Mouse (Mus musculus): ENCODE data around the gene Ankrd13a. TPM values are rescaled to one million over a fixed set of nuclear protein-coding genes. Genes with fewer than 3 reads are reported as not detected.

The Ankrd13a gene
- polyA plus RNA-seq, 1 experiment from 2014 or later, result 59.7 TPM

- no peaks in the 10 kb centered on the region for H3K4me1 ChIP-seq (replicated peaks; ENCODE audit: control insufficient read depth, insufficient read depth, low read length)
- no peak overlapping the region for H3K4me3 ChIP-seq (ENCODE audit: low read depth, low read length)
- no peak for ATAC-seq
- WGBS, result 84% methylated on average over 10 of the region's 10 CpGs
- no peak overlapping the region for H3K9ac ChIP-seq (ENCODE audit: low read depth, low read length)
- H3K27ac ChIP-seq (ENCODE audit: low read depth, low read length), result no peak overlapping the region
- TF ChIP-seq CTCF (IDR thresholded peaks at IDR 0.05; ENCODE audit: low read depth), result no peak
- no peaks in the 10 kb centered on the region for H3K9me3 ChIP-seq (ENCODE audit: control insufficient read depth)
- no peaks in the 10 kb centered on the region for H3K27me3 ChIP-seq (replicated peaks; ENCODE audit: control insufficient read depth, insufficient read depth, low read length)
- H3K4me2 ChIP-seq (replicated peaks; ENCODE audit: low read depth), result no peak overlapping the region
- peaks cover 22% of the 10 kb centered on the region for H3K36me3 ChIP-seq (ENCODE audit: control insufficient read depth, insufficient read depth)
Measured at GRCm38 (mm10) chr5:114809181-114809756, 34.8 kb downstream of the Ankrd13a start.

DNA sequence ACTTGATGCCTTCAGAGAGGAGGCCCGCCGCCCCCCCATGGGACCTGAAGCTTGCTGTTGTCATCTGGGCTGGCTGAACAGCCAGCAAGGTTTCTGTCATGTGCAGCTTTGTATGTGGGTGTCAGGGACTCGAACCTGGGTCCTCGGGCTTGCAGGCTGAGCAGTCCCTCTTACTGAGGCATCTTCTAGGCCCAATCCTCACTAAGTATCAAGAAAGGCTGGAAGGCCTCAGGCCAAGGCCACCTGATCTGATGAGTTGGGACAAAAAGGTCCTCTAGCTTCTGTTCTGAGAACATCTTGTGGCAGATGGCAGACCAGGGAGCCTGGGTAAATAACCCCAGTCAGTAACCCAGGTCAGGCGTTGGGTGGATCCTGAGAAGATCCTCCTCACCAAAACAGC is 35.3 kb downstream of the Ankrd13a start:
- no peaks in the 10 kb centered on the region for H3K4me1 ChIP-seq (replicated peaks; ENCODE audit: control insufficient read depth, insufficient read depth, low read length)
- H3K4me3 ChIP-seq (ENCODE audit: low read depth, low read length), result no peak overlapping the region
- 89% methylated on average over 5 of the region's 5 CpGs for WGBS
- ATAC-seq, result no peak
- H3K36me3 ChIP-seq (ENCODE audit: control insufficient read depth, insufficient read depth), result peaks cover 16% of the 10 kb centered on the region
- H3K4me2 ChIP-seq (replicated peaks; ENCODE audit: low read depth), result no peak overlapping the region
- no peaks in the 10 kb centered on the region for H3K9me3 ChIP-seq (ENCODE audit: control insufficient read depth)
- TF ChIP-seq CTCF (IDR thresholded peaks at IDR 0.05; ENCODE audit: low read depth), result no peak
- no peak overlapping the region for H3K27ac ChIP-seq (ENCODE audit: low read depth, low read length)
- no peaks in the 10 kb centered on the region for H3K27me3 ChIP-seq (replicated peaks; ENCODE audit: control insufficient read depth, insufficient read depth, low read length)
- H3K9ac ChIP-seq (ENCODE audit: low read depth, low read length), result no peak overlapping the region

DNA sequence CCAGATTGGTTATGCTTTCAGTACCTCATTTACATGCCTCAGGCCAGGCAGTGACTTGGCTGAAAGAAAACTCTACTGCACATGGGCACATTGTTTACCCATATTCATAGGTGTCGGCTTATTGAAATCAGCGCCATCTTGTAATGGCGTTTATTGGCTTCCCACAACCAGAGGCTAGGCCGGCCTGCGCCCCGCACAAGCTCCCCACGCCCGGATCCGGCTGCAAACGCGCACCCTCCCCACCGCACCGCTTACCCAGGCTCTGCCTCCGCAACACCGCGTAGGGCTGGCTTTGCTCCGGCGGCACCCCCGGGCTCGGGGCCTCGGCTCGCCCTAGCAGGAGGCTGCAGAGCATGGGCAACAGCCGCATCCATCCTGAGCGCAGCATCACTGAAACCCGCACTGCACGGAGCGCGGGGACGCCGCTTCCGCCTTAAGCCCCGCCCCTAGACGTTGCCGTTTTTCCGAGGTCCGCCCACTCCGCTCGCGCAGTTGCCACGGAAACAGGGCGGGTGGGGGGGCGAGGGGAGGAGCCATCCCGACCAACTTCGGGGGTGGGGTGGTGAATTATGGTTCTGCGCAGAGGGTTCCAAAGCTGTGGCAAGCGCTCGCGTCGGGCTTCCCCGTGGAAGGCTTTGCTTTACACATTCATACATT is 39.2 kb downstream of the Ankrd13a start:
- under 1% methylated on average over 50 of the region's 50 CpGs for WGBS
- Histone ChIP-seq H3K36me3 (ENCODE audit: control insufficient read depth, insufficient read depth) (0 out of 2 replicates have a peak, but pooled peaks cover 3% of the 10 kb centered on the region), H3K9me3 (ENCODE audit: control insufficient read depth) (no peaks in the 10 kb centered on the region), H3K27ac (ENCODE audit: low read depth, low read length) (peak overlapping the region; percentile 64; the same call in 1 of the 2 replicates), H3K4me2 (replicated peaks; ENCODE audit: low read depth) (peak overlapping the region; percentile 94), H3K4me3 (ENCODE audit: low read depth, low read length) (peak overlapping the region; percentile 91), H3K9ac (ENCODE audit: low read depth, low read length) (peak overlapping the region; percentile 84), H3K27me3 (replicated peaks; ENCODE audit: control insufficient read depth, insufficient read depth, low read length) (no peaks in the 10 kb centered on the region), H3K4me1 (replicated peaks; ENCODE audit: control insufficient read depth, insufficient read depth, low read length) (no peaks in the 10 kb centered on the region)
- TF ChIP-seq CTCF (IDR thresholded peaks at IDR 0.05; ENCODE audit: low read depth), result no peak
- peak; percentile 90 for ATAC-seq

- H3K4me2 ChIP-seq (replicated peaks; ENCODE audit: low read depth), result no peak overlapping the region
- TF ChIP-seq CTCF (IDR thresholded peaks at IDR 0.05; ENCODE audit: low read depth), result no peak
- no peak overlapping the region for H3K4me3 ChIP-seq (ENCODE audit: low read depth, low read length)
- ATAC-seq, result no peak
- no peaks in the 10 kb centered on the region for H3K36me3 ChIP-seq (ENCODE audit: control insufficient read depth, insufficient read depth)
- H3K27me3 ChIP-seq (replicated peaks; ENCODE audit: control insufficient read depth, insufficient read depth, low read length), result no peaks in the 10 kb centered on the region
- no peak overlapping the region for H3K27ac ChIP-seq (ENCODE audit: low read depth, low read length)
- WGBS, result 63% methylated on average over 6 of the region's 6 CpGs
- no peaks in the 10 kb centered on the region for H3K9me3 ChIP-seq (ENCODE audit: control insufficient read depth)
- H3K4me1 ChIP-seq (replicated peaks; ENCODE audit: control insufficient read depth, insufficient read depth, low read length), result no peaks in the 10 kb centered on the region
- no peak overlapping the region for H3K9ac ChIP-seq (ENCODE audit: low read depth, low read length)
Measured at GRCm38 (mm10) chr5:114816599-114816998, 42.1 kb downstream of the Ankrd13a start.

DNA sequence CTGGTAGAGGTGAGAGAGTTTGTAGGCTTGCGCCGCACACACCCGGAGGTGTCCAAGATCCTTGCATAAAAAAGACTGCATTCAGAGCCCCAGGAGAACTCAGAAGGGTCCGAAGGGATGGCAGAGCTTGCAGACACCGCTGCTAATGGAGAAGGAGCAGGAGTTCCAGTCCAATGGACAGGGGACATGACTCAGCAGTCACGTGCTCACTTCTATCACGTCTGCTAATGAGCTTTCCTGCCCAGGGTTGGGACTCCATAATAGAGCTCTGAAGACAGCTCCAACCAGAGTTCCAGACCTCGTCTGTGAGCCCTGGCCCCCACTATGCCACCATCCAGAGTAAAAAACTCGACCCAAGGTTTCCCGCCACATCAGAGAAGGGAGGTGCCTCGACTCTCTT is 43.6 kb downstream of the Ankrd13a start:
- TF ChIP-seq CTCF (IDR thresholded peaks at IDR 0.05; ENCODE audit: low read depth), result no peak
- no peaks in the 10 kb centered on the region for H3K27me3 ChIP-seq (replicated peaks; ENCODE audit: control insufficient read depth, insufficient read depth, low read length)
- no peak overlapping the region for H3K4me2 ChIP-seq (replicated peaks; ENCODE audit: low read depth)
- H3K9me3 ChIP-seq (ENCODE audit: control insufficient read depth), result no peaks in the 10 kb centered on the region
- no peaks in the 10 kb centered on the region for H3K36me3 ChIP-seq (ENCODE audit: control insufficient read depth, insufficient read depth)
- 73% methylated on average over 10 of the region's 11 CpGs for WGBS
- ATAC-seq, result no peak
- H3K4me1 ChIP-seq (replicated peaks; ENCODE audit: control insufficient read depth, insufficient read depth, low read length), result no peaks in the 10 kb centered on the region
- H3K9ac ChIP-seq (ENCODE audit: low read depth, low read length), result no peak overlapping the region
- H3K27ac ChIP-seq (ENCODE audit: low read depth, low read length), result no peak overlapping the region
- no peak overlapping the region for H3K4me3 ChIP-seq (ENCODE audit: low read depth, low read length)

- peak; percentile 25 for ATAC-seq
- Histone ChIP-seq H3K9ac (ENCODE audit: low read depth, low read length) (peak within 1 kb of the TSS; percentile 51), H3K4me3 (ENCODE audit: low read depth, low read length) (peak within 1 kb of the TSS; percentile 57), H3K4me2 (replicated peaks; ENCODE audit: low read depth) (peak within 1 kb of the TSS; percentile 83), H3K4me1 (replicated peaks; ENCODE audit: control insufficient read depth, insufficient read depth, low read length) (no peaks in the 10 kb centered on the region), H3K9me3 (ENCODE audit: control insufficient read depth) (no peaks in the 10 kb centered on the region), H3K27me3 (replicated peaks; ENCODE audit: control insufficient read depth, insufficient read depth, low read length) (no peaks in the 10 kb centered on the region), H3K36me3 (ENCODE audit: control insufficient read depth, insufficient read depth) (no peaks in the 10 kb centered on the region), H3K27ac (ENCODE audit: low read depth, low read length) (0 out of 2 replicates have a peak within 1 kb of the TSS, but pooled peaks have one; percentile 28)
- 9% methylated on average over 53 of the region's 53 CpGs for WGBS
- TF ChIP-seq CTCF (IDR thresholded peaks at IDR 0.05; ENCODE audit: low read depth), result no peak
Measured at GRCm38 (mm10) chr5:114822796-114823688, 48.6 kb downstream of the Ankrd13a start, which contains the start of gene 1500011B03Rik. Gene 1500011B03Rik, minus strand, starts transcription at chr5:114823468.

Measured in intestine, postnatal 0 days (tissue).